Mouse (Mus musculus) forelimb bud, embryonic 11.5 days (tissue): Measurements from ENCODE around the gene Frmpd4.
A peak's percentile ranks its signal among the peaks of the same experiment; 100 is the strongest.

Source experiments
- DNase-seq: peaks from one replicate; pipeline ENCODE4 v3.0.0-alpha.2; 2012; ENCODE audit warnings: low read depth, low spot score

Frmpd4 gene

DNA sequence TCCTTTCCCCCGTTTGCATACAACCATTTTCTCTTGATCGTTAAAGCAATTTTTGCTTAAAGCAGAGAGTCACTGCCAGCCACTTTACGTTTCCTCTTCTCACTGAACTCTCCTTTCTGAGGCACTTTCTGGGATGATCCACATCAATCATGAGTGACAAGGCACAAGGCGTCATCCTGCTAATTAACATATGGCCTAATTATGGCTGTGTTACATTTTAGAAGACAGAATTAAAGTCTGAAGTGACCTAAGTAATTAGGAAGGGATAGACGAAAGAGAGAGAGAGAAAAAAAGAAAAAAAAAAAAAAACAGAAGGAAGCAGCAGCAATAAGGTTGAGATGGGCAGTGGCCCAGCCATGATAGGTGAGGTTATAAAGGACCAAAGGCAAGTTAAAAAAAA is at the start of gene Frmpd4:
TSS of gene Frmpd4 (minus strand) at position 101 of the 400 bp plus-strand sequence.
- DNase-seq: no peak

DNA sequence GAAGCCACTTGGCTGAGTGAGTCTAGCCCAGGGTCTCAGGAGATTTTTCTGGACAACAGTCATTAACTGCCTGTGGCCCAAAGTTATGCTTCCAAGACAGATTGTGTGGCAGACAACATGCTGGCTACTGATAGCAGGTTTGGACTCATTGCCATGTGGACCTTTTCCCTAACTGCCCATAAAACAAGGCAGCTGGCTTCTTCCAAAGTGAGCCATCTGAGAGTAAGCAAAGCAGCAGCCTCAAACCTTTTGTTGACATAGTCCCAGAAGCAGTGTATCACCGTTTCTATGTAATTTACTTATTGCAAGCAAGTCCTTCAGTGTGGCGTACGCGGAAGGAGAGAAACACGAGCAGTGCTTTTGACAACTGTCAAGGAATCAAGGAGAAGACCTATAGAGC is 18.2 kb upstream of the Frmpd4 start:
- DNase-seq: no peak

DNA sequence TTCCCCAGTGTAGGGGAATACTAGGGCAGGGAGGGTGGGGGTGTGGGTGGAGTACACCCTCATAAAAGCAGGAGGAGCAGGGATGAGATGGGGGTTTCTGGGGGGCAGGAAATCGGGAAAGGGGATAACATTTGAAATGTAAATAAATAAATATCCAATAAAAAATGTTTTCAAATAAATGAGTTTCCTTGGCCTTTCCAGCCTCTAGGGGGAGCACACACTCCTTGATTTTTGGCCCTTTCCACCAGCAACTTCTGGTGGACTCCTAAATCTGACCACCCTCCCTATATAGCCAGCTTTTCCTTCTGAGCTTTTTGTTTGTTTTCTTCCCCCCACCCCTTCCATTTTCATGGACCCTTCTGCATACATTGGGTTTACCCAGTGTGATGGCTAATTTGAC is 7.3 kb upstream of the Frmpd4 start:
- no peak for DNase-seq

DNA sequence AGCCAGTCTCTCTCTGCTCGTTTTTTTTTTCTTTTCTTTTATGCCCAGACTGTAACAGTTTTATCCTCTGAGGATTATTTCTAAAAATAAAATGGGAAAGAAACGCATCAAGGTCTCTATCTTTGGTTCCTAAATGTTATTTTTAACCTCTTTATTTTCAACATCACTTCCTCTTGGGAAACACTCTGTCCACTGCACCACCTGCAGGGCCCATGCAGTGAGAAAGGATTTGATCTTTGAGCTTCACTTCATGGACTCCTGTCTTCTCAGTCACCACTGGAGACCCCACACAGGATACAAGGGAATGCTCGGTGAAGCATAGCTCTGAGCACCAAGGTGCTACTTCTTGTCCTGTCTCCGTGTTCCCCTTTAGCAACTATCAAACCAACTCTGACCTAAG is 5.2 kb downstream of the Frmpd4 start:
- DNase-seq: no peak

DNA sequence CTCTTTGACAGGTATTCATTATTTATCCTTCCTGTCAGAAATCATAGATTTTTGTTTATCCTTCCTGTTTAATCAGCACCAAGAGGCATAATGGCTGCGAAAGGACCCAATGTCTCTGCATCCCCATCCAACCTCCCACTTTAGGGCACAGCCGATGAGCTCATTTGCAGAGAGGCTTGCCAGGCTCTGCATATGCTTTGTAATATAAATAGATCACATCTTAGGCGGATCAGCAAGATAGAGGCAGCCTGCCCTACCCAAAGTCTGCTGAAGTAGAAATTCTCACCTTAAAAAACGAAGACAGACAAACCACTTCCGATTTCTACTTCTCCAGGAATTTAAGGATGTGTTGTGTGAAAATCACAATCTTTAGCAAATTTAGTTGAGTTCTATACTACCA is 7.8 kb downstream of the Frmpd4 start:
- no peak for DNase-seq

DNA sequence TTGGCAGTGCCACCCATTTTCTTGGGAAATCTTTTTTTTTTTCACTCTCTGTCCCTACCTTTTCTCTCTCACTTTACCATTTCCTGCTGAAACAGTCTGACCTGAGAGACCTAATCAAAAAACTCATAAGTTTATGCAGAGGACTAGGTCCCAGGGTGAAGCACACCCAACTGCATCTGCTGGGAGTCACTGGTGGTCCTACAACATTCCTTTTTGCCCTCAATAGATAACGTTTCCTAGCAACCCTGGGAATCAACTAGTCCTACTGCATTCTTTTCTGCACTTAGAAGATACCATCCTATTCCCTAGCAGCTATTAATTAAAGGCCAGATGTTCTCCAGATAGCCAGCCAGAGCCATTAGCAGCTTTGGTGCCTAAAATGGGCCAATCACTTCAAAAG is 71.8 kb downstream of the Frmpd4 start:
- no peak for DNase-seq

DNA sequence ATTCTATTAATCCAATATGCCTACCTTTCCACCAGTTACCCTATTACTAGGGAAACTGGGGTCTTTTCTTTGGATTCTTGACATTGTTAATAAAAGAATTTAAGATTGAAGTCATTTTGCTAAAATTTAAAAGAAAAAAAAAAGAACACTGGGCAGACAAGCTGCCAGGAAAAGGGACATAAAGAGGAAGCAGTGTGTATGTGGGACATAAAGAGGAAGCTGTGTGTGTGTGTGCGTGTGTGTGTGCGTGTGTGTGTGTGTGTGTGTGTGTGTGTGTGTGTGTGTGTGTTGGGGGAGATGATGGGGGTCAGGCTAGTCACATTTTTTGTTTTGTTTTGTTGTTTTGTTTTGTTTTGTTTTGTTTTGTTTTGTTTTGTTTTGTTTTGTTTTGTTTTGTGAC is 121.8 kb downstream of the Frmpd4 start:
- DNase-seq: no peak

DNA sequence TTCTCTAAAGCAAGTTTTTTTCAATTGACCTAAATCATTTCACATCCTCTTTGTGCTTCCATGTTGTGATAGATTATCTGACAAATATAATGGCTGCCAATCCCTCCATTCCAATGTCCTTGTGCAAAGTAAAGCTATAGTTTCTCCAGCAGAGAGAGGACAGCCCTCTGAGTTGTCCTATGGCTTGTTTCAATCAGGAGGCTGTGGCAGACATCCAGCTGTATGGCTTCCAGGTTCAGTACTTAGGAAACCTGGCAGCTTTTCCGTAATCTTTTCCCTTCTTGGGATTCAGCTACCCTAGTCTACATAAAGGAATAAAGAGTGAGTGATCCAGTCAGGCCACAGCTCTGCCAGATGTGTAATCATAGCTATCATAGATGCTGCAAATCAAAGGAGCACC is 145.8 kb downstream of the Frmpd4 start:
- no peak for DNase-seq

DNA sequence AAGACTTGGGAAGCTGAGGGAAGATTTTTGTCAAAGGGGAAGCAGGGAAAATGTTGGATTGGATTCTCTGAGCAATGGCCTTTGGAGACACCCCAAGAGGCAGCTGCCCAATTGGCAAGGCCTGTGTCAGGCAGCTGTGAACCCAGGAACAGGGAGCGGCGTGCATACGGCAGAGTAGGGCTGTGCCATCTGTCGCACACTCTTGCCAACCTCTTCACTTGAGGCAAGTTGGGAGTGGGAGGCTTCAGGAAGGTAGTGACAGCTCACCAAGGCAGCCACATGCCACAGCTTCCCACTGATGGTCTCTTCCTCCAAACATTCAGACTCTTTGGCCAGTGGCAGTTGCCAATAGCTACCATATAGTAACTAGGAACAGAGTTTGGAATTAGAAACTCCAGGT is 147.2 kb downstream of the Frmpd4 start:
- DNase-seq: no peak

DNA sequence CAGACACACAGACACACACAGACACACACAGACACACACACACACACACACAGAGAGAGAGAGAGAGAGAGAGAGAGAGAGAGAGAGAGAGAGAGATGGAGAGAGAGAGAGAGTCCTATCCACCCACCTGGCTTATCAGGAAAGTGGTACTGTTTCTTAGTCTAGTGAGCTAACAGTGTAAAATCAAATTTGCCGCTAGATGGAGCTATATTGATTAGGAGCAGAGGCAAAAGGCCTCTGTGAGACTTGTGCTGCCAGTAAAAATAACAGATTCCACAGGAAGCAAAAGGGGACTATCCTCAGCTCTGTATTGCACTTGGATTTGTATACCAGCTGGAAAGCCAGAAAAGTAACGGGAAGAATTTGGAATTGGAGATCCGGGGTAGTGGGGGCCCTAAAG is 161.6 kb downstream of the Frmpd4 start:
- peak; percentile 36 for DNase-seq

DNA sequence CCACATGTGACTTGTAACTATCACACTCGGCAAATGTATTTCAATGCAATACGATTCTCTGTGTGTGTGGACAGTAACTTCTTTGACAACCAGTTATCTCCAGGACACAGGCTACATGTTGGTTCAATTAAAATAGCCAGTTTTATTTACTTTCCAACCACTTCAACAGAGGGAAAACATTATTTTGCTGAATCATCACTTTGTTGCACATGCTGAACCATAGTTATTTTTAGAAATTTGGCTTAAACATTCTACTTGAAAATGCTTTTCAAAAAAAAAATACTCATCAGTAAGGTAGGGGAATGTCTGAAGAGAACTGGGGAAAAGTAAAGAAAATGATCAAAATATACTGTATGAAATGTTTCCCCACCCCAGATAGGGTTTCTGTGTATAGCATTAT is 173.5 kb downstream of the Frmpd4 start:
- DNase-seq: no peak

DNA sequence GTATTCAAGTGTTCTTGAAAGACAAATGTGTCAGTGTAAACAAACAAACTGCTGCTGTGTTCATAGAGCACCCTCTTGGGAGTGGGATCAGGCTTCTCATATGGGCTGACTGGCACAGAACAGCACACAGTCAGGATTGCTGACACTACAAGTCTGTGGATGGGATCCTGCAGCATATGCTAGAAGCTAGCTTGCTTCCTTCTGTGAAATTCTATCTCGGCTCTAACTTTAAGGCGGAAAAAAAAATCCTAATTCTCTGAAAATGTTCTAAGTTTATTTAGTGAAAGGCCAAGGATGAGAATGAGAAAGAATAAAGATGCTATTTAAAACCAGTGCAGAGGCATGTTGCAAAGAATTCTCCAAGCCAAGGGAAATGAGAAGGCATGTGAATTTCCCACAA is 226.6 kb downstream of the Frmpd4 start:
- no peak for DNase-seq

DNA sequence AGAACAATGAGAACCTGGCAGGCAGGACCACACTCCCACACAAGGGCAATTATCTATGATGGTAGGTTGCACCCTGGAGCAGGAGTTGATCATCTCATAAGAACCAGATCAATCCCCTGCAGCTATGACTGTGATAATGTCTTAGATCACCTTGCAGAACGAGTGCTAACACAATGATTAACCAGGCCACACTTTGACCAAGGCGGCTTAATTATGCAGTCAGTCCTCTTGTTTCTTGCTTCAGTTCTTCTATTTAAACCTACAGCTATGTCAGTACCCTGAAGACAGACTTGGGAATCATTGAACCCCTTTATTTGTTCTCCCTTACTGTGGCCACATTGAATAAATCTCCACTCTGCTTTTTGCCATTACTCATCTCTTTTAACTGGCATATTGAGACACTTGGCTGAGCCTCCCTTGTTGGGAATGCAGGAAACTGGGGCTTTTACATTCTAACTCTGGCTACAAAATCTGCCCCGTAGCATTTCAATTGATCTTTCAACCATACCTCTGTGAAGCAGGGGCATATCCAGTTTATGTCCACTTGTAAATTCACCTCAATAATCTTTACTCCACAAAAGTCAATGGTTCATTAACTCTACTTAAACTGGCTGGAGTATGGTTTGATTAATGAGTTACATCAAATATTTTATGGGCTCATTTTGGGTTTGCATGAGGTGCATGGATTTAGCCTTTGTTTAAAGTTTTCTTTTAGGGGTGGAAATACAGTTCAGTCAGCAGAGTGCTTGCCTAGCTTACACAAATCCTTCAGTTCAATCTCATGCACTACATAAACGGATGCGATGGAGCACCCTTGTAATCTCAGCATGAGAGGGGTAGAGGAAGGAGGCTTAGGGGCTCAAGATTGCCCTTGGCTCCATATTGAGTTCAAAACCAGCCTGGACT is 227.5 kb downstream of the Frmpd4 start:
- DNase-seq: no peak

DNA sequence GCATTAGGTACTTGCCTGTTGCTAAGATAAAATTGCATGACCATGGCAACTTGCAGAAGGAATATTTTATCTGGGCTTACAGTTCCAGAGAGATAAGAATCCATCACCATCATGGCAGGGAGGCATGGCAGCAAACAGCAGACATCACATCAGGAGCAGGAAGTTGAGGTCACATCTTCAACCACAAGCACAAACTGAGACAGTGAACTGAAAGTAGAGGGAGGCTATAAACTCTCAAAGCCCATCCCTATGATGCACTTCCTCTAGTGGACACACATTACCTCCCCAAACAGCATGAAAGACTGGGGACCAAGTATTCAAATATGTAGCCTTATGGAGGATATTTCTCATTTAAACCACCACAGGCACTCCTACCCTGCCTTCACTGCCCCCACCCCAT is 238.8 kb downstream of the Frmpd4 start:
- DNase-seq: no peak

DNA sequence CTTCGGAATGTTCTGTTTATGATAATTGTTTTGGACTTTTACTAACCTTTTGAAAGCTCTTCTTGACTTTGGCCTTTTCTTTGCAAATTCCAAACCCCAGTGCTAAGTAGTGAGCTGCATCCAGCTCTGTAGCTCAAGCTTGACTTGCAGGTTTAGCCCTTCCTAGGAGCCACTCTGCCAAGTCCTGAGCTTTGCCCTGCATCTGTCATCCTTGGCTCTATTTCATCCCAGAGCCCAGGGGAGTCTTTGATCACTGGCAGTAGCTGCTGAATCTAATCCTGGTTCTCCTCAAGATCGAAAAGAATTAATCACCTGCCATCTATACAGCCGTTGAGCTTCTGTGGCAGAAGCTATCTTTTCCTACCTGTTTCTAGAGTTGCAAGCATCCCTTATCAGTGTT is 251.9 kb downstream of the Frmpd4 start:
- DNase-seq: no peak

DNA sequence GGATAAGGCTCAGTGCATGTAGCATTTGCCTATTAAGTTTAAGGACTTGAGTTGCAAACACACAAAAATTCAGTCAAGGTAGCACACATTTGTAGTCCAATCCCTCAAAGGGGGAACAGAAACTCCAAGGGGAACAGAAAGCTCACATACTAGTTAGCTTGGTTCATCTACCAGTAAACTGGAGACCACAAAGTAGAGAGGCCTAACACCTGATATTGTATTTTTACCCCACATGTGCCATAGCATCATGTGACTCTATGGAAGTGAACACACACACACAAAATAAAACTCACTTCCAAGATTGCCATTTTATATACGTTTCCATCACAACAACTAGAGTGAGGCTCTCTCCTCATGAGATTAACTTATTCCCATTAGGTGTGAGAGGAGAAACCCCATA is 264.9 kb downstream of the Frmpd4 start:
- no peak for DNase-seq

DNA sequence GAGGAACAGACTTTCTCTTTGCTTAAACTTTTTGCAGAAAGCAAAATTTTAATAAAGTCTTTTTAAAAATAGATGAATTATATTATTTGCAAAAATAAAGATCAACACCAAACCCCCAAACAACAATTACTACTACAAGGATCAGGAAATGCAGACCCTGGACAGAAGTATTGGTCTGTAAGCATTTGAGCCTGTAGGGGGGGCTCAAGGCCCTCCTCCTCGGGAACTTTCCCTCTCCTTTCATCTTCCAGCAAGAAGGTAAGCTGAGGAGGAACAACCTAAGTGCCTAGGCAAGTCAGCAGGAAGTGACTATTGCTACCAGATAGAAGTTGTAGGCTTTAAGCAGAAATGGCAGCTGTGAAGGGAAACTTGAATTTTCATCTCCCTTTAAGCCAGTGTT is 266.9 kb downstream of the Frmpd4 start:
- DNase-seq: no peak

DNA sequence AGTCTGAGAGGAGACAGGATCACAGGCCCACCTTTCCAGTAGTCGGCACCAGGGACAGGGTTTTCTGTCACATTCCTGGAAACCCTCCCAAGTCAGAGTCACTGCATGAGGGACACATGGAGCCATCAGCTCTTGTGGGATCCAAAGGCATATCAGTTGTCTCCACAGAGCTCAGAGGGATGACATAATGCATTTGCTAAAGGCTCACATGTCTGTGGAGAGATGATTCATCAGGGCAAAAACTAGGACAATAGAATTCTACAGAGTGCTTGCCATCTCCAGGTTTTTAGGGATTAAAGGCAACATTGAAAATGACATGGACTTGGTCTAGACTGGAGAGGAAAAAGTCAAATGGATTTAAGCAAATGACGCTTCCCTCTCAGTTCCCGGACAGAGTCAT is 284.5 kb downstream of the Frmpd4 start:
- no peak for DNase-seq

DNA sequence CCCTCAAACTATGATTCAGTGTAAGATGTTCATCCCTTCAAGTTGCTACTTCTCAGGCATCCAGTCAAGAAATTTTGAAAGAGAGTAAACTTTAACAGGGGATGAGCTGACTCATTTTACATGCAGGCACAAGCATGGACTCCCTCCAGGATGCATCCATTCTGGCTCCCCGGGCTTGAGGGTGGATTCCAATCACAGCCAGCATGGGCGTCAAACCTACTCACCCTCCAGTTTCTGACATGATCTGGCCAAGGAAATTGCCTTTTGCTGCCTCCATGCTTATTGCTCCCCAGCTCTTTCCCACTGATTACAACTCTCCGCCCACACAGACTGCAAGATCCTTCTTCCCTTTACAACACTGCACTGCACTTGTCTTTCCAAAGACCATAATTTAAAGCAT is 370.0 kb downstream of the Frmpd4 start:
- DNase-seq: no peak

DNA sequence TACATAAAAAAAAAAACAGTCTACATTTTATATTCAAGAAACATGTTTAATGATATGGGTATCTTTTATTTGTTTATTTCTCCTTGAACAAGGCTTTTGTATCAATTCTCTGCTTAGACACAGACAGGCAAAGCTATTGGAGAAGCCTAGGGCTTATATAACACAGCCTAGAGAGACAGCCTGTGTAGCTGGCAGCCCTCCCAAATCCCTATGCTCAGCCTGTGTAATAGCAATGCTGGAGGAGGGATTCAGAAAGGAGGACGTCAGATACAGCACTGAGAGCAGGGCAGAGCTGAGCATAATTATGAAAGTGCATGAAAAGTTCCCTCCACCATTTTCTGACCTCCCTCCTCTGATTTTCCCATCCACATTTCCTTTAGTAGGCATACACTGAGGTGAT is 385.1 kb downstream of the Frmpd4 start:
- no peak for DNase-seq

DNA sequence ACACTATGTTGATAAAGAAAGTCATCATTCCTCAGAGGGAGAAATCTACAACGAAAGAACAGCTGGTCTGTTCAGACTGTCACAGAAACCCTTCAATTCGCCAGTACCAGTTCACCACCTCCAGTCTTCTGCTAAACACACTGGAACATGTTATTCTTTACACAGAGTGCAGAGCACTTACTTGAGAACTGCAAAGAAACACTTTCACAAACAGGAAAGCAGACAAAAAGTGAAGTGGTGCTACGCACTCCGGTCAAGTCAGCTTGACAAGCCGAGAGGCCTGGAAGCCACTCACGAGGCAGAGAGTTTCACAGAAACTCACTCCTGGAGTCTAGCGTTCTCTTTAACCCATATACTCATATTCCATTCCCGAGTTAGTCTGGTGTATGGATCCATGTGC is 387.5 kb downstream of the Frmpd4 start:
- DNase-seq: no peak

DNA sequence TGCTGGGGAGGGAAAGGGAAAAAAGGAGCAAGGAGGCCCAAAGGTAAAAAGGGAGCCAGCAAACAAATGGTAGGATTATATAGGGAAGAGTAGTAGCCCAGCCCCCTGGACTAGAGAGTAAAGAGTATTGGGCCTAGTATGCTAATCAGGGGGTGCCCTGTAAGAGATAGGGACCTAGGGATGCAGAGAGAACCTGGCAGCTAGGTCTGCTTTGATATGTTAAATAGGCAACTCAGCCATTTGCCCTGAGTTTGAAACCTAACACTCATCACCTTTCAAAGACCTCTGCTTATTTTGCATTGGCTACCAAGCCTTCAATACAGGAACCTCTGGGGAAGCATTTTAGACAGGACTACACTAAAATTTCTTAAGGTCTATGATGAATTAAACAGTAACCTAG is 414.0 kb downstream of the Frmpd4 start:
- no peak for DNase-seq

DNA sequence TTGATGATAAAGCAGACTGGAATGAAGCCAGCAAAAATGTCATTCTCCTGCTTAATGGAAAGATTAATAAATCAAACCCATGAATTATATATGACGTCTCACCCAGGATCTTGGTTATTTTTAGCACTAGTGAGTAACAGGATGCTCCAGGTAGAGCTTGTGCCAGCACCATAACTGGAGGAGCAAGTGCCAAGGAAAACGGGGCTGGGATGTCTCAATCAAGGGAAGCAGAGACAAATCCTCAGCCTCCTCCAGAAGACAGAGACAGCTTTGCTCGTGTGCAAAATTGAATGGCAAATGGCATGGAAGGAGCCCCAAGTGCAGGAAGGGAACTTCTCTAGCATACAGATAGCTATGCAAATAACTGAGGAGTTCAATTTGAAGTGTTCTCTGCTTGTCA is 418.2 kb downstream of the Frmpd4 start:
- DNase-seq: no peak

DNA sequence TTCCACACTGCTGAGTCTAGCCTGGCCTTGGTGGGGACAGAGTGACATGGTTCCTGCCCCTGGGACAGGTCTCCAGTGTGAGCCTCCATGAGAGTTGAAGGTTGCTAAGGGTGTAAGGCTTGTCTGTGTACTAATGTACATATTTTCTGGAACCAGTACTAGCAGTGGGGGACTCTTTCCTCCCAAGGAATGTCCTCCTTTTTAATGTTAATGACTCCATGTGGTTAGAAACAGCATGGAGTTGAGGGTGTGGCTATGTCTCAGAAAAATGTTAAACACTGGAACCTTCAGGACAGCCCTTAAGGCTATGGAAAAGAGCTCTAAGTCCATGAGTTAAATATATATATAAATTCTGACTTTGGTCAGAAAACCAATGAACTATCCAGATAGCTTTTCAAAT is 436.0 kb downstream of the Frmpd4 start:
- DNase-seq: no peak
